Mouse (Mus musculus) liver (tissue): ENCODE data around the gene Ntsr2.

Experiments
- DNase-seq: peaks from one replicate; pipeline ENCODE4 v3.0.0-alpha.2; 2020; ENCODE audit warnings: mixed read lengths

The Ntsr2 gene

GRCm38 (mm10) chr12:16653332-16654093 lies at the start of gene Ntsr2:
Gene Ntsr2 (plus strand): TSS chr12:16653382.
- peak; percentile 52 for DNase-seq

- DNase-seq = no peak
These were observed 47.6 kb upstream of the Ntsr2 start for GRCm38 (mm10) chr12:16605624-16606023.

GRCm38 (mm10) chr12:16610936-16611335 lies 42.2 kb upstream of the Ntsr2 start, which contains the start of gene Lpin1:
Gene Lpin1 (minus strand): TSS chr12:16610966.
- DNase-seq = no peak

GRCm38 (mm10) chr12:16614556-16614955 lies 38.6 kb upstream of the Ntsr2 start:
- no peak for DNase-seq

- DNase-seq = no peak
These were observed 37.4 kb upstream of the Ntsr2 start for GRCm38 (mm10) chr12:16615738-16616137.

GRCm38 (mm10) chr12:16618512-16619274 lies 34.5 kb upstream of the Ntsr2 start:
- peak; percentile 65 for DNase-seq

- DNase-seq = no peak
These were observed 33.7 kb upstream of the Ntsr2 start for GRCm38 (mm10) chr12:16619453-16619852.

GRCm38 (mm10) chr12:16620230-16620629 lies 33.0 kb upstream of the Ntsr2 start:
- no peak for DNase-seq

GRCm38 (mm10) chr12:16630152-16630865 lies 22.9 kb upstream of the Ntsr2 start:
- DNase-seq = no peak

GRCm38 (mm10) chr12:16630866-16631185 lies 22.4 kb upstream of the Ntsr2 start:
- no peak for DNase-seq

- no peak for DNase-seq
These were observed 21.8 kb upstream of the Ntsr2 start for GRCm38 (mm10) chr12:16631423-16631822.

- no peak for DNase-seq
These were observed 19.9 kb upstream of the Ntsr2 start for GRCm38 (mm10) chr12:16633235-16633634.

- peak; percentile 55 for DNase-seq
These were observed 18.9 kb upstream of the Ntsr2 start for GRCm38 (mm10) chr12:16634075-16634813.

- no peak for DNase-seq
These were observed 17.4 kb upstream of the Ntsr2 start for GRCm38 (mm10) chr12:16635816-16636215.

GRCm38 (mm10) chr12:16639078-16639771 lies 14.0 kb upstream of the Ntsr2 start:
- DNase-seq = no peak

- DNase-seq = no peak
These were observed 13.1 kb upstream of the Ntsr2 start for GRCm38 (mm10) chr12:16640075-16640474.

- DNase-seq = no peak
These were observed 11.2 kb upstream of the Ntsr2 start for GRCm38 (mm10) chr12:16642000-16642399.

GRCm38 (mm10) chr12:16643508-16644345 lies 9.5 kb upstream of the Ntsr2 start:
- no peak for DNase-seq

GRCm38 (mm10) chr12:16644698-16645097 lies 8.5 kb upstream of the Ntsr2 start:
- no peak for DNase-seq

GRCm38 (mm10) chr12:16646780-16647409 lies 6.3 kb upstream of the Ntsr2 start:
- DNase-seq = no peak

GRCm38 (mm10) chr12:16648273-16648672 lies 4.9 kb upstream of the Ntsr2 start:
- no peak for DNase-seq
